Mouse (Mus musculus) adrenal gland, adult (tissue): ENCODE data around the gene Ctla4.

Experiments used
- DNase-seq, 2 experiments: peaks; one replicate each; pipeline ENCODE4 v3.0.0; 2022 to 2023; ENCODE audit warnings: low spot score in 1 of 2; ENCODE audit not compliant: inconsistent age in 2 of 2

Gene Ctla4

DNA sequence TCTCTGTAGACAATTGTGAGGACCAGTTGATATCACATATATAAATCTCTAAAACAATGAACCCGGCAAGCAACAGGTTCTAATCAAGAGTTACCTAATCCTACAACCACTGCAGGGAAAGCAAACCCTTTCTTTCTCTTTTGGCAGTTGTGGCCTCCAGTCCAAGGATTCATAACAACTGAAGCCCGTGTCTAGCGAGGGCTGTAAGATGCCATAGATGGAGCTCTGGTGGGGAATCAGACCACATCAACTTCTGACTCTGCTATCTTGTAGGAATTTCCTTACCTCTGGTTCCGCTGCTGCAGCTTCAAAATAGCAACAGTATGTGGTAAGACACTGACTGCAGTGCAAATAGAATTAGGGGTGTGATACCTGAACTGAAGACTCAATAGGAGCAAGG is 72.4 kb downstream of the Ctla4 start:
- DNase-seq = no peak

DNA sequence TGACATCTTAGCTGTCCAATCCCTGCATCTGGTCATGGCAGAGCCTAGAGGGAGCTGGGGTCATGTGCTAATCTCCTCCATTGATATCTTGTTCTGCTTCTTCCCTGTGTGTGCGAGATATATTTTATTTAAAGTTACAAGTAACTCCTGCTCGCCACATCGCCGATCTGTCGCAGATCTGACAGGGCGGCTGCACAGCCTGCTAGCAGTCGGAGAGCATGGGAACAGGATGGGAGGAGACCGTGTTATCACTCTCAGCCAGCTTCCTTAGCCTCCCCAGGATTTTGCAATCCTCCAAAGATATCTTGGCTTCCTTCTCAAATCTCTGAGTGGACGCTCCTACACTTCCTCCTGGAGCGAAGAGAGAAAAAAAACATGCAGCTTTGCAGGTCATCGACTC is 73.7 kb downstream of the Ctla4 start:
- peak; percentile 18 to 55 for DNase-seq

DNA sequence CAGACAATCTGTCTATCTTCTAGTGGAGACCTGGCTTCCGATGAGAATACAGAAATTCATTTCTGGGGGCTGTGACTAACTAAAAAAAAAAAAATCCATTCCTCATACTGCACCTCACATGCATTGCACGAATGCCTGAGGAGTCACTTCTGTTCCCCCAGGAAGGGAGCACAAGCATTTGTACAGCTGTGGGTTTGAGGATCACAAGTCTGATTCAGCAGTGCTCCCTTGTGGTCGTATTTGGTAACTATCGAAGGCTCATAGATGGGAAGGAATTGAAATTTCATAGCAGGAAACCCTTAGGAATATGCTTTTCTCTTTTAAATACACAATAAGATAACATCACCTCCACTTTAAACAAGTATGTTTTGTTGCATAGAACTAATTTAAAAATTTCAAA is 74.3 kb downstream of the Ctla4 start:
- peak; percentile 16 to 72 for DNase-seq

DNA sequence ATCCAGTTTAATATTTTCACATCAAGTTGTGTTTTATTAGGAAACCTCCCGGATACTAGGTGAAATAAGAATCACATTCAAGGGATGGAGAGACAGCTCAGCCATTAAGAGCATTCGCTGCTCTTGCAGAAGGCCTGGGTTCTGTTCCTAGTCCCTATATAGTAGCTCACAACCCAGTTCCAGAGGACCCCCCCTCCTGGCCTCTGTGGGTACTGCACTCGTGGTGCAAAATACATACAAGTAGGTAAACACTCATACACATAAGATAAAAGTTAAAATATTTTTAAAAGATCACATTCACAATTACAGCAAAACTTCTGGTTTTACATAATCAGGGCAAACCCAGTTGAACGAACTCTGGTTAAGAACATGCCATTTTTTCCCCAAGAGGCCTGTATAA is 75.3 kb downstream of the Ctla4 start:
- DNase-seq = no peak
